Mouse (Mus musculus) E14TG2a.4 (cell line): ENCODE measurements around the gene Bag2.

ENCODE experiments used
- CTCF ChIP-seq: conservative IDR thresholded peaks from 2 replicates; pipeline ENCODE4 v1.5.1; 2014; ENCODE audit warnings: low read length
- NANOG ChIP-seq: IDR thresholded peaks from 2 replicates; pipeline ENCODE4 v1.6.1; 2014; ENCODE audit warnings: borderline replicate concordance, low read length, mixed read lengths
- POU5F1 ChIP-seq: IDR thresholded peaks from 2 replicates; pipeline ENCODE4 v1.6.1; 2014; ENCODE audit warnings: low read length, borderline replicate concordance

DNA sequence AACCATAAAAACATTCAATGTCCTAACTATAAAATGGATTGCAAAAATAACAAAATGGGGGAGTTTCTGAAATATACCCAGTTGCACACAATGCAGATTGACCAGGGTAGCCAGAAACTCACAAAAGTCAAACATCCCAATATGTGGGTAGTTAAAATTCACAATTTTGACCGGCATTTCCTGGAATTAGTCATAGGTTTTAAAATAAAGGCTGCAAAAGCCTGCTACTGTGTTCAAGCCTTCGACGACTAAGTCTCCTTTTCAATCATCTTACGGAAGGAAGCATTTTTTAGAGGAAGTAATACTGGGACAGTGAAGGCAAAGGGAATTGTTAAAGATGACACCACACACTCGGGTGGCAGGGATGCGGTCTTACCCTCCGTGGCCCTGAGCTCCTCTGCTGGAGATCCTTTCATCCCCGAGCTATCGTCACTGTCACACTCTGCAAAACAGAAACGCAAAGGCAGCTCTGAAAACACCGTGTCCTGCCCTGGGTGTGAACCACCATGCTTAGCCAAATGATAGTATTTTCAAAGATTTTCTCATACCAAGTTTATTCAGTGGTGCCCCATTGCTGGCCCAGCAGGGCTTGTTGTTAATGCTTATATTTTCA is 8.0 kb upstream of the Bag2 start:
- no peak for TF ChIP-seq CTCF
- no peak for TF ChIP-seq POU5F1
- no peak for TF ChIP-seq NANOG
